Mouse (Mus musculus) bone marrow macrophage, adult 2 months (primary cell): ENCODE measurements around the gene Gm20388. TPM values are rescaled to one million over a fixed set of nuclear protein-coding genes. Genes with fewer than 3 reads are reported as not detected.
A peak's percentile ranks its signal among the peaks of the same experiment; 100 is the strongest.

Source experiments
- H3K27ac ChIP-seq: 2 replicates; pipeline ENCODE4 v1.5.1; 2012; ENCODE audit warnings: low read depth, low read length; ENCODE audit not compliant: insufficient read depth
- H3K4me1 ChIP-seq: 2 replicates; pipeline ENCODE4 v1.6.1; 2012; ENCODE audit warnings: low read length; ENCODE audit not compliant: control insufficient read depth, insufficient read depth
- H3K4me3 ChIP-seq: 2 replicates; pipeline ENCODE4 v1.5.1; 2012; ENCODE audit warnings: mild to moderate bottlenecking, low read length, moderate library complexity; ENCODE audit not compliant: insufficient read depth
- CTCF ChIP-seq: IDR thresholded peaks from 2 replicates; pipeline ENCODE4 v1.5.1; 2012; ENCODE audit warnings: low read depth, mild to moderate bottlenecking, low read length, moderate library complexity
- POLR2A ChIP-seq: IDR thresholded peaks from 2 replicates; pipeline ENCODE4 v1.6.1; 2012; ENCODE audit warnings: mild to moderate bottlenecking, low read depth, low read length, borderline replicate concordance
- polyA plus RNA-seq: library from polyadenylated mRNA; stranded (reverse); fragments of >200 nt; gene quantifications from 2 replicates; pipeline ENCODE4 v1.2.4, GENCODE M21; 2012; ENCODE audit not compliant: missing spikeins, insufficient read depth, insufficient read length

Gene Gm20388
- polyA plus RNA-seq, 1 experiment: 32.7 TPM

DNA sequence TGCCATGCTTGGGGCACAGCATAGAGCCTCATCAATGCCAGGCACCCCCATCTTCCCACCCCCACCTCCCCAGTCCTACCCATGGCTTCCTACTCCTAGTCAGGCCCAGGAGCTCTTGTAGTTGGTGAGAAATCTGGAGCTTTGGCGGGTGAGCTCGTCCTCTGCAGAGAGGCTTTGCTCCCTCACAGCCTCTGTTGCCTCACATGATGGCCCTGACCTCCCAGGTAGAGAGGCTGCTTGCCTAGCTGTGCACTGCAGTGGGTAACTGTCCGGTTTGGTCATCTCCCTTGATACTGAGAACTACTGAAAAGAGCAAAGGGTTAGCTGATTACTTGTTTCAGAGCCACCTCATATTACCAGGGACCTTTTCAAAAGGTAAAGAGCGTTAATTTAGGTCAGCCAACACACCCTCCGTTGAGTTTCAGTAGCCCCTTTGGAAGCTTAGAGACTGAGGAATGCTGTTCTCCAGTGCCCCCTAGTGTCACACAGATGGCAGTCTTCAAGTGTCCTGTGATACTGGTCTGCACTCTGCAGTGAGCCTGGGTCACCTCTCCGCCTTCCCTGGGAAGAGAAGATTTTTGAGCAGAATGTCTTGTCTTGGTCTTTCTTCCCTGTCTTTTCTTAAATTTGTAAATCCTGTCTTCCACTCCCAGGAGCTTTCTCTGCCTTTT, 16.9 kb downstream of the Gm20388 start:
- H3K4me1 ChIP-seq: peaks cover 28% of the 10 kb centered on the region
- H3K4me3 ChIP-seq: no peak overlapping the region
- TF ChIP-seq CTCF (peak; percentile 42), POLR2A (no peak)
- H3K27ac ChIP-seq: no peak overlapping the region

DNA sequence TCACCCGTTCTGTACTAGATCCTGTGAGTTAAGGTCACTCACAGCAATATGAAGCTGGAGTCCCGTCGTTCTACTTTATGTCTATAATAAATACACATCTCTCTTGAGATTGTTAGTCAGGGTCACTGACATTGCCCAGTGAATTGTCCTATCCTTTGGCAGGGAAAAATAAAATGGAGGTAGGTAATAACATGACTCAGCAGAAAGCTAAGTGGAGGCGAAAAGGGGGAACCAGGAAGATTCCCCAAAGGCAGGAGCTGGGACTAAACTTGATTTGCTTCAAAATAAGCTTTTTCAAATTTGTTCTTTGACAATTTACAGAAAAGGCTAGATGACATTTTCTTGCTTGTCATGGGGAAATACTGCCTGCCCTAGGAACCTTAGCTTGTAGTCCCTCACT, 20.7 kb downstream of the Gm20388 start:
- peaks cover 27% of the 10 kb centered on the region for H3K4me1 ChIP-seq
- TF ChIP-seq POLR2A (no peak), CTCF (no peak)
- no peak overlapping the region for H3K27ac ChIP-seq
- H3K4me3 ChIP-seq: no peak overlapping the region

DNA sequence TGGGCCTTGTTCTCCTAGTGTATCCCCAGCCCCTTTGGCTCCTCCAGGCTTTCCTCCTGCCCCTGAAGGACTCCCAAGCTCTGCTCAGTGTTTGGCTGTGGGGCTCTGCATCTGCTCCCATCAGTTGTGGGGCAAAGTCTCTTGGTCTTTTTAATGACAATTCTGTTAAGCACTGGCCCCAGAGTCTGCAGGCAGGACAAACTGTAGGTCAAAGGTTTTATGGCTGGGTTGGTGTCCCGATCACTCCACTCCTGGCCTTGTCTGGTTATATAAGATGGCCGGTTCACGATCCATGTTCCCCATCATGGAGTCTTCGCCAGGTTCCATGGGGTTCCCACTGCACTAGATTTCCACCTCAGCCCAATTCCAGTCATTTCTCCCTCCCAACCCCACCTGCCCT, 23.0 kb downstream of the Gm20388 start:
- Histone ChIP-seq H3K4me1 (peaks cover 29% of the 10 kb centered on the region), H3K4me3 (no peak overlapping the region), H3K27ac (no peak overlapping the region)
- TF ChIP-seq CTCF (no peak), POLR2A (no peak)

- TF ChIP-seq CTCF: no peak
- no peak for TF ChIP-seq POLR2A
- H3K27ac ChIP-seq: no peak overlapping the region
- no peak overlapping the region for H3K4me3 ChIP-seq
- peaks cover 23% of the 10 kb centered on the region for H3K4me1 ChIP-seq
Observed at GRCm38 (mm10) chr8:119935541-119935940, 24.9 kb downstream of the Gm20388 start.

- TF ChIP-seq CTCF: no peak
- TF ChIP-seq POLR2A: no peak
- no peak overlapping the region for H3K4me3 ChIP-seq
- H3K4me1 ChIP-seq: peaks cover 17% of the 10 kb centered on the region
- no peak overlapping the region for H3K27ac ChIP-seq
Observed at GRCm38 (mm10) chr8:119938481-119938880, 27.8 kb downstream of the Gm20388 start.

- Histone ChIP-seq H3K4me3 (no peak overlapping the region), H3K4me1 (peaks cover 17% of the 10 kb centered on the region), H3K27ac (no peak overlapping the region)
- no peak for TF ChIP-seq POLR2A
- TF ChIP-seq CTCF: no peak
Observed at GRCm38 (mm10) chr8:119939336-119939735, 28.7 kb downstream of the Gm20388 start.

DNA sequence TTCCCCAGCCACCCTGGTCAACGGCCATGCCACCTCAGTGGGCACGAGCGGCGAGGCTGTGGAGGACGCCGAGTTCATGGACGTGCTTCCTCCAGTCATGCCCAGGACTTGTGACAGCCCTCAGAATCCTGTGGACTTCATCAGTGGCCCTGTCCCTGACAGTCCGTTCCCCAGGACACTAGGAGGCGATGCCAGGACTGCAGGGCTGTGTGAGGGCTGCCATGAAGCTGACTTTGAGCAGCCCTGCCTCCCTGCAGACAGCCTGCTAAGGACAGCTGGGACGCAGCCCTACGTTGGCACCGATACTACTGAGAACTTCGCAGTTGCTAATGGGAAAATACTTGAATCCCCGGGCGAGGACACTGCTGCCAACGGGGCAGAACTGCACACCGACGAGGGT, 30.8 kb downstream of the Gm20388 start:
- peaks cover under 1% of the 10 kb centered on the region; the same call in 1 of the 2 replicates for H3K4me1 ChIP-seq
- H3K27ac ChIP-seq: no peak overlapping the region
- TF ChIP-seq CTCF: no peak
- TF ChIP-seq POLR2A: no peak
- no peak overlapping the region for H3K4me3 ChIP-seq

- Histone ChIP-seq H3K4me3 (no peak overlapping the region), H3K27ac (no peak overlapping the region), H3K4me1 (no peaks in the 10 kb centered on the region)
- TF ChIP-seq POLR2A: no peak
Observed at GRCm38 (mm10) chr8:119943616-119944015, 33.0 kb downstream of the Gm20388 start.

DNA sequence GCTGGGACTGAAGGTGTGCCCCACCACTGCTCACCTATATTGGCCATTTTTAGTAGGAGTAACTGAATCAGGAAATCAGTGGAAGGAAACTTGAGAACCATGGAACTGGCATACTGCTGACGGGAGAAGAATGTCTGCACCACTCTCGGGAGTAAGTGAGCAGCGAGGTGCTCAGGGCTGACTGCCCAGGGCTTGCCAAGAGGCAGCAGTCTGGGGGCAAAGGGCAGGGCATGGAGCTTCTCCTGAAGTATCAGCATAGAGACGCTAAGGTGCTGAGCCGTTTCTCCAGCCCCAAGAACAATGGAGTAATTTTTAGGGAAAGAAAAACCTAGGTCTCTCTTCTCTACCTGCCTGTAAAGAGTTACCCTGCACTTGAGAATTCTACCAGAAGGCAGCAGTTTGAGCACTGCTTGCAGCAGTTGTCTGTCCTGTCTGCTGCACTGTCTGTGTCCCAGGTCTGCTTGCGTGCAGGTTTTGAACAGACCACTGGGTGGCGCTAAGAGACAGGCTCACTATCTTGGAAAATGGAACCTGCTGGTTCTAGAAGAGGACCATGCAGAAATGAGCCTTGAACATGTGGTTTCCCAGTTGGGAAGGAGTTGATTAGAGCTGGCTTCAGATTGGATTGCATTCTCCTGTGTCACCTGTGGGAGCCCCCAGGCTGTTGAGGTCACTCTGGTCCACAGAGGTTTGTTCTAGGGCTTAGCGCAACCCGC, 33.6 kb downstream of the Gm20388 start:
- no peaks in the 10 kb centered on the region for H3K4me1 ChIP-seq
- H3K4me3 ChIP-seq: no peak overlapping the region
- peak; percentile 76 for TF ChIP-seq CTCF
- TF ChIP-seq POLR2A: no peak
- no peak overlapping the region for H3K27ac ChIP-seq

GRCm38 (mm10) chr8:119946326-119946865, 35.8 kb downstream of the Gm20388 start:
- Histone ChIP-seq H3K4me3 (no peak overlapping the region), H3K27ac (no peak overlapping the region), H3K4me1 (no peaks in the 10 kb centered on the region)
- no peak for TF ChIP-seq CTCF
- TF ChIP-seq POLR2A: no peak

GRCm38 (mm10) chr8:119947653-119948052, 37.0 kb downstream of the Gm20388 start:
- Histone ChIP-seq H3K4me1 (no peaks in the 10 kb centered on the region), H3K27ac (no peak overlapping the region), H3K4me3 (no peak overlapping the region)
- no peak for TF ChIP-seq CTCF
- TF ChIP-seq POLR2A: no peak
